Mouse (Mus musculus): ENCODE measurements around the gene Ube2j1. TPM values are rescaled to one million over a fixed set of nuclear protein-coding genes. Genes with fewer than 3 reads are reported as not detected.

The Ube2j1 gene
- polyA plus RNA-seq, 1 experiment from 2014 or later, result 54.6 TPM

- WGBS, result 86% methylated on average over 6 of the region's 6 CpGs
- Histone ChIP-seq H3K4me1 (replicated peaks; ENCODE audit: control insufficient read depth, insufficient read depth, low read length) (no peaks in the 10 kb centered on the region), H3K27me3 (ENCODE audit: control insufficient read depth, insufficient read depth, low read length) (no peaks in the 10 kb centered on the region), H3K4me2 (ENCODE audit: low read depth, low read length, severe bottlenecking) (no peak overlapping the region), H3K9me3 (ENCODE audit: control insufficient read depth, low read length) (no peaks in the 10 kb centered on the region), H3K4me3 (ENCODE audit: low read depth, low read length) (no peak overlapping the region), H3K9ac (ENCODE audit: low read length) (no peak overlapping the region), H3K36me3 (ENCODE audit: control insufficient read depth, insufficient read depth, low read length) (no peaks in the 10 kb centered on the region), H3K27ac (ENCODE audit: low read depth, low read length) (no peak overlapping the region)
- no peak for ATAC-seq (replicated peaks; ENCODE audit: low FRiP score)
- no peak for DNase-seq (ENCODE audit: low spot score)
These were observed 68.0 kb downstream of the Ube2j1 start for GRCm38 (mm10) chr4:33099118-33099694.

Other genes with a start within 250 kb of the Ube2j1 start
- 122 and 133 TPM in 2 replicates for gene Lyrm2, start 231.2 kb upstream of the Ube2j1 start, polyA plus RNA-seq (2014; fragmentation: Nextera tagmentation; extraction: Ambion mirVana)
- gene Ankrd6, start 80.6 kb upstream of the Ube2j1 start, polyA plus RNA-seq (2014; fragmentation: Nextera tagmentation; extraction: Ambion mirVana), result 16.2 and 16.8 TPM in 2 replicates
- 28.2 and 30.2 TPM in 2 replicates for gene Rragd, start 48.4 kb upstream of the Ube2j1 start, polyA plus RNA-seq (2014; fragmentation: Nextera tagmentation; extraction: Ambion mirVana)
- gene Gabrr2, start 31.6 kb downstream of the Ube2j1 start, polyA plus RNA-seq (2014; fragmentation: Nextera tagmentation; extraction: Ambion mirVana), result 0.36 and 0.73 TPM in 2 replicates
- not detected in 2 replicates for gene Gabrr1, start 101.1 kb downstream of the Ube2j1 start, polyA plus RNA-seq (2014; fragmentation: Nextera tagmentation; extraction: Ambion mirVana)
- gene Pm20d2, start 158.3 kb downstream of the Ube2j1 start, polyA plus RNA-seq (2014; fragmentation: Nextera tagmentation; extraction: Ambion mirVana), result 1.1 and 1.7 TPM in 2 replicates
- 7.9 and 9.0 TPM in 2 replicates for gene Srsf12, start 177.6 kb downstream of the Ube2j1 start, polyA plus RNA-seq (2014; fragmentation: Nextera tagmentation; extraction: Ambion mirVana)